Mouse (Mus musculus): ENCODE measurements around the gene Mest.

DNA sequence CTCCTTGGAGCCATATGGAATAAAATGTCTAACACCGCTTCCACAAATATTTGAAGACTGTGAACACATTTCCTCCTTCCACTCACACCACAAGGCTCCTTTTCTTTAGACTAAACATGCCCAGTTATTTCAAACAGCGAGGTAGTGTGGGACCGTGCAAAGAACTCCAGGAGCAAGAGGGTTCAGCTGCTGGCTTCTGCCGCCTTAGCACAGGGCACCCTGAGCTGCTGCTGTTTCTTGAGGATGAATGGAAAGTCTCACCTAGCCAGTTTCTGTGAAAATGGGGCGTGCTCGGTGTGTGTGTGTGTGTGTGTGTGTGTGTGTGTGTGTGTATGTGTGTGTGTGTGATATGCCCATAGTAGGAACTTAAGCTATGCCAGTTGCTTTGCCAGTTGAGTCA is 11.1 kb downstream of the Mest start:
- no peak for TF ChIP-seq EP300 (optimal IDR thresholded peaks at IDR 0.05)
- TF ChIP-seq CTCF (IDR thresholded peaks at IDR 0.05; ENCODE audit: low read depth) = no peak

Data from stomach, postnatal 0 days (tissue).